ENCODE assay signal across 19 mouse cellular contexts in the genomic region with DNA sequence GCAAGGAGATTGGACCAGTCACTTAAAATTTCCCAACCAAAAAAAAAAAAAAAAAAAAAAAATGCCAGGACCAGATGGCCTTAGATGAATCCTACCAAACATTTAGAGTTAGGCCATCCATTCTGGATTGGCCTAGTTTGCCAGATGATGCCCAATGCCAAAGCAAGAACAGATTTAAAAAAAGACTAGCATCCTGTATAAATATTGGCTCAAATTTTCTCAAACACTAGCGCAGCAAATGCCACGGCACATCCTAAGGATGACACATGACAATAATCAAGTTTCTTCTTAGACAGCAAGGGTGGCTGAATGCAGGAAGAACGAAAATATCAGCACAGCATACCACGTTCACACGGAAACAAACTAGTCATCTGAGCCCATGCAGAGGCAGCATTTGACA.
DNase-seq lines count a peak whose midpoint lies in the region; ATAC-seq lines count a peak whose summit lies in the region.
"Had no signal": no experiment of that assay in that cellular context is flagged by ENCODE, and none has a peak within 500 bp of the region (broad histone marks: within the 10 kb centered on the region; RNA-seq: fewer than 3 reads in every experiment).

No protein-coding gene starts in this region.

- H3K9me3 ChIP-seq in midbrain, embryonic 11.5 days (ENCODE audit: control insufficient read depth, low read length) = no peaks in the 10 kb centered on the region
- H3K9me3 ChIP-seq in midbrain, embryonic 10.5 days (replicated peaks) = no peaks in the 10 kb centered on the region
- H3K9me3 ChIP-seq: embryonic facial prominence, embryonic 10.5 days; forebrain, embryonic 13.5 days; heart, embryonic 13.5 days; hindbrain, embryonic 15.5 days had no signal

- no peak overlapping the region for H3K4me2 ChIP-seq in midbrain, embryonic 11.5 days
- H3K4me2 ChIP-seq: forebrain, embryonic 13.5 days; heart, embryonic 13.5 days; hindbrain, embryonic 15.5 days had no signal

- ATAC-seq in midbrain, embryonic 11.5 days (ENCODE audit: low FRiP score) = no peak
- ATAC-seq in megakaryocyte progenitor cell, adult 5-6 weeks (replicated peaks; ENCODE audit: poor library complexity) = no peak
- ATAC-seq: forebrain, embryonic 13.5 days; forebrain, postnatal 0 days; intestine, postnatal 0 days had no signal

- no peak overlapping the region for H3K9ac ChIP-seq in midbrain, embryonic 11.5 days (ENCODE audit: low read length)
- H3K9ac ChIP-seq: forebrain, embryonic 13.5 days; forebrain, postnatal 0 days; heart, embryonic 13.5 days; hindbrain, embryonic 15.5 days had no signal

- H3K27ac ChIP-seq in midbrain, embryonic 11.5 days (ENCODE audit: low read depth, low read length) = no peak overlapping the region
- no peak overlapping the region for H3K27ac ChIP-seq in midbrain, embryonic 10.5 days (replicated peaks)
- H3K27ac ChIP-seq: embryonic facial prominence, embryonic 10.5 days; forebrain, embryonic 13.5 days; heart, embryonic 13.5 days; hindbrain, embryonic 15.5 days had no signal

- H3K4me3 ChIP-seq in midbrain, embryonic 11.5 days (ENCODE audit: low read depth, low read length) = no peak overlapping the region
- no peak overlapping the region for H3K4me3 ChIP-seq in midbrain, embryonic 10.5 days
- H3K4me3 ChIP-seq: embryonic facial prominence, embryonic 10.5 days; forebrain, embryonic 13.5 days; heart, embryonic 13.5 days; hindbrain, embryonic 15.5 days had no signal

- no peaks in the 10 kb centered on the region for H3K4me1 ChIP-seq in midbrain, embryonic 11.5 days (ENCODE audit: control insufficient read depth, insufficient read depth, low read length)
- peaks cover 14% of the 10 kb centered on the region for H3K4me1 ChIP-seq in midbrain, embryonic 10.5 days
- H3K4me1 ChIP-seq: hindbrain, embryonic 15.5 days had no signal

- no peaks in the 10 kb centered on the region for H3K27me3 ChIP-seq in midbrain, embryonic 11.5 days (ENCODE audit: control insufficient read depth, insufficient read depth, low read length)
- no peaks in the 10 kb centered on the region for H3K27me3 ChIP-seq in midbrain, embryonic 10.5 days (ENCODE audit: low read depth, poor library complexity, severe bottlenecking)
- H3K27me3 ChIP-seq: CH12.LX; forebrain, embryonic 13.5 days; heart, embryonic 13.5 days; hindbrain, embryonic 15.5 days had no signal

- DNase-seq in cerebellum, adult 9-10 months = peak; percentile 45
- DNase-seq in cerebellum, adult 11 months = no peak
- DNase-seq in heart, adult 11 months = peak; percentile 71
- DNase-seq in heart, adult 18-20 months = no peak
- DNase-seq in midbrain, embryonic 11.5 days (ENCODE audit: low spot score, missing footprints) = peak; percentile 45
- no peak for DNase-seq in midbrain, embryonic 10.5 days (ENCODE audit: low spot score)
- DNase-seq in brain, adult 2 months (ENCODE audit: low read depth, low spot score) = peak; percentile 85
- DNase-seq: adrenal gland, adult 2 months; adrenal gland, postnatal 25 days; forebrain, postnatal 0 days; gastrocnemius, postnatal 14 days; heart, postnatal 36 days had no signal

- no peaks in the 10 kb centered on the region for H3K36me3 ChIP-seq in midbrain, embryonic 11.5 days (ENCODE audit: control insufficient read depth, insufficient read depth, low read length)
- peaks cover 6% of the 10 kb centered on the region for H3K36me3 ChIP-seq in midbrain, embryonic 10.5 days
- H3K36me3 ChIP-seq: hindbrain, embryonic 15.5 days had no signal

- WGBS in midbrain, embryonic 11.5 days = 93% methylated on average over 5 of the region's 5 CpGs
- 95% methylated on average over 5 of the region's 5 CpGs for WGBS in midbrain, embryonic 10.5 days

Comparison
In these comparisons a context has a peak if more than half of its experiments do, and no peak if none do; other contexts are left out.
1. DNase-seq: peak in cerebellum, adult 9-10 months (single experiment), heart, adult 11 months (single experiment), midbrain, embryonic 11.5 days (single experiment) and brain, adult 2 months (single experiment); none in cerebellum, adult 11 months (single experiment), heart, adult 18-20 months (0 of 2) and midbrain, embryonic 10.5 days (single experiment).